Mouse (Mus musculus): ENCODE results near the gene E430018J23Rik. TPM values are rescaled to one million over a fixed set of nuclear protein-coding genes. Genes with fewer than 3 reads are reported as not detected.
A peak's percentile ranks its signal among the peaks of the same experiment; 100 is the strongest.
"Not testable (repeated sequence)": the region's sequence is repeated elsewhere in the genome, so short reads cannot be mapped to it uniquely, and the experiment has no call there.

The E430018J23Rik gene
- total RNA-seq, 2 experiments from 2014 or later: 4.7 to 5.7 TPM

- intact Hi-C loops (cut with DNase I); DNase-seq: not testable (repeated sequence)
These were observed 7.9 kb downstream of the E430018J23Rik start for GRCm38 (mm10) chr7:127385560-127385959.

- DNase-seq: no peak
- intact Hi-C loops (cut with DNase I): no loop called here
These were observed 15.0 kb downstream of the E430018J23Rik start for GRCm38 (mm10) chr7:127378310-127378921.

- intact Hi-C loops (cut with DNase I): not testable (repeated sequence)
- peak; percentile 95 to 96 for DNase-seq
These were observed 17.9 kb downstream of the E430018J23Rik start, which contains the start of gene Zfp747 for GRCm38 (mm10) chr7:127375271-127376245. Gene Zfp747 (minus strand): TSS chr7:127376050.

GRCm38 (mm10) chr7:127371870-127372269 lies 21.6 kb downstream of the E430018J23Rik start:
- DNase-seq; intact Hi-C loops (cut with DNase I): not testable (repeated sequence)

- intact Hi-C loops (cut with DNase I): no loop called here
- DNase-seq: no peak
These were observed 22.2 kb downstream of the E430018J23Rik start for GRCm38 (mm10) chr7:127371213-127371612.

- intact Hi-C loops (cut with DNase I): no loop called here
These were observed 27.2 kb downstream of the E430018J23Rik start for GRCm38 (mm10) chr7:127366249-127366648.

GRCm38 (mm10) chr7:127364166-127364565 lies 29.3 kb downstream of the E430018J23Rik start:
- peak in 1 of 2 experiments; percentile 37 for DNase-seq
- intact Hi-C loops (cut with DNase I): loop anchor here (5.0 kb wide), 1 partner anchor 43 kb away; the partner anchor contains the start of gene Zfp764

More at GRCm38 (mm10) chr7:127366249-127366648, 27.2 kb downstream of the E430018J23Rik start:
- no peak for DNase-seq

- peak in 1 of 2 experiments; percentile 40 for DNase-seq
- intact Hi-C loops (cut with DNase I): loop anchor here (2.0 to 5.0 kb wide), 2 partner anchors 44 to 135 kb away; partner anchors contain the start of gene Zfp764
These were observed 29.9 kb downstream of the E430018J23Rik start for GRCm38 (mm10) chr7:127363475-127363921.

GRCm38 (mm10) chr7:127362418-127362817 lies 31.0 kb downstream of the E430018J23Rik start:
- intact Hi-C loops (cut with DNase I): loop anchor here (2.0 to 5.0 kb wide), 2 partner anchors 45 to 136 kb away; partner anchors contain the start of gene Zfp764
- DNase-seq: peak in 1 of 2 experiments; percentile 55

- intact Hi-C loops (cut with DNase I): loop anchor here (5.0 kb wide), 1 partner anchor 46 kb away; the partner anchor contains the start of gene Zfp764
- no peak for DNase-seq
These were observed 32.0 kb downstream of the E430018J23Rik start for GRCm38 (mm10) chr7:127361449-127361848.

- no peak for DNase-seq
- intact Hi-C loops (cut with DNase I): loop anchor here (5.0 kb wide), 1 partner anchor 47 kb away; the partner anchor contains the start of gene Zfp764
These were observed 33.2 kb downstream of the E430018J23Rik start for GRCm38 (mm10) chr7:127360265-127360664.

- intact Hi-C loops (cut with DNase I): no loop called here
- DNase-seq: no peak
These were observed 35.0 kb downstream of the E430018J23Rik start for GRCm38 (mm10) chr7:127358472-127358871.

- intact Hi-C loops (cut with DNase I): no loop called here
- DNase-seq: no peak
These were observed 35.6 kb downstream of the E430018J23Rik start for GRCm38 (mm10) chr7:127357871-127358270.

GRCm38 (mm10) chr7:127355796-127356195 lies 37.6 kb downstream of the E430018J23Rik start:
- intact Hi-C loops (cut with DNase I): no loop called here
- DNase-seq: no peak

- intact Hi-C loops (cut with DNase I): no loop called here
- no peak for DNase-seq
These were observed 42.0 kb downstream of the E430018J23Rik start for GRCm38 (mm10) chr7:127351230-127352004.

GRCm38 (mm10) chr7:127346676-127347075 lies 46.8 kb downstream of the E430018J23Rik start:
- DNase-seq: peak in 1 of 2 experiments; percentile 35
- intact Hi-C loops (cut with DNase I): no loop called here

GRCm38 (mm10) chr7:127345512-127346325 lies 47.7 kb downstream of the E430018J23Rik start, which contains the start of gene Zfp768:
Gene Zfp768 (minus strand): TSS chr7:127345589.
- intact Hi-C loops (cut with DNase I): no loop called here
- DNase-seq: peak; percentile 96 to 98

- intact Hi-C loops (cut with DNase I): no loop called here
- peak in 1 of 2 experiments; percentile 81 for DNase-seq
These were observed 48.3 kb downstream of the E430018J23Rik start for GRCm38 (mm10) chr7:127345092-127345491.

GRCm38 (mm10) chr7:127344371-127344770 lies 49.1 kb downstream of the E430018J23Rik start:
- intact Hi-C loops (cut with DNase I): loop anchor here (5.0 kb wide), 1 partner anchor 82 kb away; the partner anchor contains the start of gene Dctpp1
- peak in 1 of 2 experiments; percentile 31 for DNase-seq
